Mouse (Mus musculus): ENCODE measurements around the gene Draxin. TPM values are rescaled to one million over a fixed set of nuclear protein-coding genes. Genes with fewer than 3 reads are reported as not detected.
"Not testable (repeated sequence)": the region's sequence is repeated elsewhere in the genome, so short reads cannot be mapped to it uniquely, and the experiment has no call there.

The Draxin gene
- under 1 TPM; 0.43 to 0.47 TPM for total RNA-seq (2021)

DNA sequence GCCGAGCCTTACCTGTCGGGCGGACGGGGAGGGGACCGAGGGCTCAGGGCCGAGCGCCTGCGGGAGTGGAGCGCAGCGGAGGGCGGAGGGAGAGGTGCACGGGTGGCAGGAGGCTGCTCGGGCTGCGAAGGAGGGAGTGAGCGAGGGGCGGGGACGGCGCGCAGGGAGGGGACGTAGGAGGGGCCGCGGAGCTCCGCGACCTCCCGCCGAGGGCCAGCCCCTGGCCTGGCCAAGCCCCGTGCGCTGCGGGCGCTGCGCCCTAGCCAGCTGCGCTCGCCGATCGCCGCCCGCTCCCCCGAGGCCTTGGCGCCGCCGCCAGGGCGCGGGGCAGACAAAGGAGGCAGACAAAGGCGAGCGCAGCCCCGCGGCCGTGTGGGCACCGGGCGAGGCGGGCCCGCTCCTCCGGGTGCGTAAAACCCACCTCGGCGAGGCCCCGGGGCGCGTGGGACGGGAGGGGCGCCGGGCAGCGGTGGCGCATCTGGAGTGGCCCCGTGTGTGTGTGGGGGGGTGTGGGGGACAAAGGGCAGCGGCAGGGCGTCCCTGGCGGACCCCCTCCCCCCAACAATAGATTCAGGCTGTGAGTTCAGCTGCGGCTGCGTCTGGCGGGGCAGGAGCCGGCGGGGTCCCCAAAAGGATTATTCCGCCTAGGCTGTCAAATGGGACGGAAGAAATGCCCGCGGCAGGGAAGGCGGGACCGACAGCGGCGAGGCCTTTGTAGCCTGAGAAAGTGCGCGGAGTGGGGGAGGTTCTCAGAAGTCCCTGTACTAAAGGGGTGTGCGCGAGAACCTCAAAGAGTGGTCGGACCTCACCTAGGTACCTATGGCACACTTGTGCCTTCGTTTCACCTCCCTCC is at the start of gene Draxin:
Gene Draxin, minus strand, starts transcription at position 138 of the 853 bp plus-strand sequence.
- intact Hi-C loops (cut with DNase I) = no loop called here
- DNase-seq (ENCODE audit: low spot score in 2 of 2) = no peak

GRCm38 (mm10) chr4:148177716-148178115 is 47.2 kb upstream of the Draxin start:
- intact Hi-C loops (cut with DNase I) = no loop called here
- DNase-seq (ENCODE audit: low spot score in 2 of 2) = no peak

GRCm38 (mm10) chr4:148176603-148177002 is 46.1 kb upstream of the Draxin start:
- intact Hi-C loops (cut with DNase I) = not testable (repeated sequence)

GRCm38 (mm10) chr4:148174495-148174862 is 44.0 kb upstream of the Draxin start:
- intact Hi-C loops (cut with DNase I) = loop anchor here (2.0 to 5.0 kb wide), 2 partner anchors 43 to 112 kb away; partner anchors contain the start of gene Disp3
- DNase-seq (ENCODE audit: low spot score in 2 of 2) = no peak

More at GRCm38 (mm10) chr4:148176603-148177002, 46.1 kb upstream of the Draxin start:
- not testable (repeated sequence) for DNase-seq (ENCODE audit: low spot score in 2 of 2)

DNA sequence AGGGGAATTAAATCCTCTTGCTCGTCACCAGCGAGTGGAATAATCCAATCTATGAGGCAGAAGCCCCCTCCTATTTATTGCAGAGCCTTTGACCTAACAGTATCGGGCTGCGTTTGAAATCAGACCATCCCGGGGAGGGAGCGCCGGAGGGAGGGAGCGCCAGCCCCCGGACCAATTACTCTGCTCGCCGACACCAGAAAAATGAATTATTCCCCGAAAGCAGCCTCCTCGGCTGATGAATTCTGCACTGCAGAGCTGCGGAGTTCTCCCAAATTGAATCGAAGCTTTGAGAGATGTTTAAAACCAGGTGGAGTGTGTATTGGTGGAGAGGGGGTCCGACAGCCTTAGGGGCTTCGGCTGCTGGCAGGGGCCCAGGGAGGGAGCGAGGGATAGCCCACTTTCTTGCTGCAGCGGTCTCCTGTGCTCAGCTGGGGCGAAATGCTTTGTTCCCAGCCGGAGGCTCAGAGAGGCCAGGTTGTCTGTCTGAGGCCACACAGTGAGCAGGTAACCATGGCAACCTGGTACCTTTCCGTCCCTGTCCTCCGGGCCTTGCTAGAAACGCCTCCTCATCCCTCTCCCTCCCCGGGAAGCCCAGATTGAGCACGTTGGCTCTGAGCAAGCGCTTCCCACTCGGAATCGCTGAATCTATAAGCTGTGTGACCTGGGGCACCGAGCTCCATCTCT is 43.5 kb upstream of the Draxin start:
- DNase-seq (ENCODE audit: low spot score in 2 of 2) = peak; percentile 61 to 77
- intact Hi-C loops (cut with DNase I) = loop anchor here (2.0 to 5.0 kb wide), 2 partner anchors 43 to 113 kb away; partner anchors contain the start of gene Disp3

- intact Hi-C loops (cut with DNase I) = loop anchor here (2.0 to 5.0 kb wide), 2 partner anchors 46 to 258 kb away; no protein-coding TSS in a partner anchor
- DNase-seq (ENCODE audit: low spot score in 2 of 2) = no peak
Observed at GRCm38 (mm10) chr4:148171261-148171660, 40.8 kb upstream of the Draxin start.

DNA sequence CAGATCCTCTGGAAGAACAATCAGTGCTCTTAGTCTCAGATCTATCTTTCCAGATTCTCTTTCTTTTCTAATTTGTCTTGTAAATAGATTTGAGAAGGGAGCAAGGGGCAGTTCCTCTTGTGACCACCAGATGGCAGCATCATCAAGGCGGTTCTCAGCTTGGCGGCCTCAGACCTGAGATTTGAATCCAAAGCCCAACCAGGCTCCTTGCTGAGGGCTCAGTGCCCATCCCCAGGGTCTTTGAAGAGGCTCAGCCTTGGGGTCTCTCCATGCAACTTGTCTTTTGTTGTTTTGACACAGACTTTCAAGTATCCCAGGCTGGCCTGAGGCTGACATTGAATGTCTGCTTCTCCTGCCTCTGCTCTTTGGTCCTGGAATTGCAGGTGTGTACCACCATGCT is 40.3 kb upstream of the Draxin start:
- DNase-seq (ENCODE audit: low spot score in 2 of 2) = peak; percentile 49 to 57
- intact Hi-C loops (cut with DNase I) = loop anchor here (2.0 to 5.0 kb wide), 2 partner anchors 46 to 258 kb away; no protein-coding TSS in a partner anchor

DNA sequence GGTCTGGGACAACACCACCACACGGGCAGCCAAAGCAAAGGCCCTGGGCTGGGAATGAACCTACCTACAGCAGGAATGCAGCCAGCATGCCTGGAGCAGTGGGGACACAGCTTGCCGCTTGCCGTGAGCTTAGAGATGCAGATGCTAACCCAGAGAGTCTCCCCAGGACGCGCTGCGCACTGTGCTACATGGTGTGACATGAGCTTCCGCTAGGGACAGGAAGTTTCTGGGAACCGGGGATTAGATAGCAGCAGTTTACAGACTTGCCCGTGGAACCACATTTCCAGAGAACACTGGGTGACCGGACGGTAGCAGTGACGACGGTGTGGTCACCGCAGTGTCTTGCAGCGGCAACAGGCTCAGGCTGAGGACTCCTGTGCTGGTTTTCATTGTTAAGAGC is 39.1 kb upstream of the Draxin start:
- intact Hi-C loops (cut with DNase I) = no loop called here
- DNase-seq (ENCODE audit: low spot score in 2 of 2) = no peak

- intact Hi-C loops (cut with DNase I) = no loop called here
- DNase-seq (ENCODE audit: low spot score in 2 of 2) = no peak
Observed at GRCm38 (mm10) chr4:148168287-148168686, 37.8 kb upstream of the Draxin start.

DNA sequence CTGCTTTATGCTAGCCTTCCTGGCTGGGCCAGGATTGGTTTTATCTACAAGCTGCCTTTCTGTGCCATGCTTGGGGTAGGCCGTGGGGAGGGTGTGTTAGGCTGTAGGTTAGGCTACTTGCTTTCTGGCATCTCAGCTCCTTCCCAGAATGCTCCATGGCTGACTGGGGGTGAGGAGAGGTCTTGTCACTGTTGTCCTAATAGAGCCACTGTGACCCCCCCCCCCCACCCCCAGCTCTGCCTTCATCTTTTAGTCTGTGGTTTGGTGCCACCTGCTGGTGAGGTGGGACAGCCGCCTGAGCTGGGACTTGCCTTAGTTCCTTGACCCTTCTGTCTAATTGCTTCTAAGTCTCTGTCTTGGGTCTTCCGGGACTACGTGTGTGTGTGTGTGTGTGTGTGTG is 36.5 kb upstream of the Draxin start:
- DNase-seq (ENCODE audit: low spot score in 2 of 2) = peak; percentile 45 to 64
- intact Hi-C loops (cut with DNase I) = no loop called here

GRCm38 (mm10) chr4:148166431-148166830 is 35.9 kb upstream of the Draxin start:
- peak; percentile 66 to 73 for DNase-seq (ENCODE audit: low spot score in 2 of 2)
- intact Hi-C loops (cut with DNase I) = no loop called here

GRCm38 (mm10) chr4:148165551-148165950 is 35.1 kb upstream of the Draxin start:
- intact Hi-C loops (cut with DNase I) = loop anchor here (2.0 kb wide), 1 partner anchor 51 kb away; no protein-coding TSS in a partner anchor
- no peak for DNase-seq (ENCODE audit: low spot score in 2 of 2)

- no peak for DNase-seq (ENCODE audit: low spot score in 2 of 2)
- intact Hi-C loops (cut with DNase I) = loop anchor here (2.0 kb wide), 1 partner anchor 50 kb away; no protein-coding TSS in a partner anchor
Observed at GRCm38 (mm10) chr4:148164461-148164860, 34.0 kb upstream of the Draxin start.

DNA sequence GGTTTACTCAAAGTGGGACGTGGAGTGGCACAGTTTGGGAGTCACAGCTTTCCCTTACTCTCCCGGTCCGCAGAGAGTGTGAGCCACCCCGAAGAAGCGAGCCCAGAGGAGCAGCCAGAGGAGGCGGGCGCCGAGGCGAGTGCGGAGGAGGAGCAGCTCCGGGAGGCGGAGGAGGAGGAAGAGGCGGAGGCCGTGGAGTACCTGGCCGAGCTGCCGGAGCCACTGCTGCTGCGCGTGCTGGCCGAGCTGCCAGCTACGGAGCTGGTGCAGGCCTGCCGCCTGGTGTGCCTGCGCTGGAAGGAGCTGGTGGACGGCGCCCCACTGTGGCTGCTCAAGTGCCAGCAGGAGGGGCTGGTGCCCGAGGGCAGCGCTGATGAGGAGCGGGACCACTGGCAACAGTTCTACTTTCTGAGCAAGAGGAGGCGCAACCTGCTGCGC is 33.5 kb upstream of the Draxin start:
- DNase-seq (ENCODE audit: low spot score in 2 of 2) = peak; percentile 80 to 82
- intact Hi-C loops (cut with DNase I) = loop anchor here (2.0 kb wide), 1 partner anchor 49 kb away; no protein-coding TSS in a partner anchor

DNA sequence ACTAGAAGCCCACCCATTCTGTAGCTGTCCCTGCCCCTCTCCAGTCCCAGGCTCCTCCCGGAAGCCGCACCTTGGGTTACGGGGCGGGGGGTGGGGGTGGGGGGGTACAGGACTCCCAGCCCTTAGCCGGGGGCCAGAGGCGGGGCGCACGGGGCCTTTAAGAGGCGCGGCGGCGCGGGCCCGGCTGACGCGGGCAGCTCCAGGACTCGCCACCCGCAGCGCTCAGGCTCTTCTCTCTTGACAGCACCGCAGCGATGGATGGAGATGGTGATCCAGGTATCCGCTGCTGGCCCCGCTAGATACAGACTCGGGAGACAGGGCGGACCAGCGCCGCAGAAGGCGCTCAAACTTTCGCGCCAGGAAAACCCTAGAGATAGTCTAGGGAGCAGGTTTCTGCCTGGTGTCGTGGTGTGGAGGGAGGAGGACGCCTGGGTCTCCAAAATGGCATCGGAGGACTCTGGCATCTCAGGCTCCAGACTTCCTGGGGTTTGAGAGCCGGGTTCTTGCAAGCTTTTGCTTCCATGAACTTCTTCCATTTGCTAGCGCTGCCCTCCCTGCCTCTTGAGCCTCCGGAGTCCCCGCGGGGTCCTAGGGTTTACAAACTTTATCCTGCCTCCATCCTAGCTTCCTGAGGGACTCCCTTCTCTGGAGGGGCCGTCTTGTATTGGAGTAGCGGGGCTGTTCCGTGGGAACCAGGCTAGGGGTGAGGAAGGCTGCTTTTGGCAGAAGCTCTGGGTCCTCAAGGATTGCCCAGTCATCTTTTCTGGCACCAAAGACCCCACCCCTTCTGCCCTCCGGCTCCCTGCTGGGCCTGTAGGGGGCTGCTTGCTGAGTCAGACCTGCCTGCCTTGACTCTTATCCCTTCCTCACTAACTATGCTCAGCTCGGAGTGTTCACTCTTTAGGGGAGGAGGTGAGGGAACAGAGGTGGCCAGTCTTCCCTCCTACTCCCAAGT is 30.2 kb upstream of the Draxin start, which contains the start of the genes Fbxo44 and Fbxo2:
Gene Fbxo44, minus strand, starts transcription at position 47 of the 955 bp plus-strand sequence.
Gene Fbxo2, plus strand, starts transcription at position 186 of the 955 bp plus-strand sequence.
- peak; percentile 69 to 72 for DNase-seq (ENCODE audit: low spot score in 2 of 2)
- intact Hi-C loops (cut with DNase I) = no loop called here

DNA sequence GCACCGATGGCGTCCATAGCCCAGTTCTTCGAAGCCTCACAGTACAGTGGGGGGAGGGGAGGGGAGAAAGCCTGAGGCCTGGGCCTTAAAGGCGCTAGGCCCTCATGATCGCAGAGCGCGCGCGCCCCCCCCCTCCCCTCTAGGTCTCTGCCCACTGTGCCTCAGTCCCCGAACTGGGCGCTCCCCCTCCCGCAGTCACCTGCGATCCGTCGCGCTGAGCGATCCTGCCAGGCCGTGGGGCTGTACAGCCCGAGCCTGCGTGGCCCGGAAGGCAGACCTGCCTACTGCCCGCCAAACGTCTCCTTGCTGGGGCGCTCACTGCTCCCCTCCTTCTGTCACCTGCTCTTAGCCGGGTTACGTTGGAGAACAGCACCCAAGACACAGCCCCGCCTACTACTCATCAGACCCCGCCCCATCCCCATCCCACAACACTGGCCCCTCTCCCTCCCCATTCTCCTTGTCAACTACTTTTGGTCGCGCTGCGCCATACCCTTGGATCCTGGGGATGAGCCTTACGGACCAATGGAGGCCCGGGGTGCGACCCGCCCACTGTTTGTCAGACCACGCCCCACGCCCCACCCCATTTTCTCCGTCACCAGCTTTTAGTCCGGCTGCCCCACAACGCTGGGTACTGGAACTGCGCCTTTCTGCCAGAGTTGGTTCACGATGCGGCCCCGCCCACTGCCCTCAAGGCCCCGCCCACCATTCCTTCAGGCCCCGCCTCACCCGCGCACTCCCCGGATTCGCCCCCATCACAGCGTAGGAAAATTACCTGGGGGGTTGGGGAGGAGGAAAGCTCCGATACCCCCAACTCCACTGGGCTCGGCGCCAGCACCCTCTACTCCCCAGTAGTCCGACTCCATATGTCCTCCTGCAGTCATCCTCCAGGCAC is 29.3 kb upstream of the Draxin start:
- DNase-seq (ENCODE audit: low spot score in 2 of 2) = peak; percentile 97 to 98
- intact Hi-C loops (cut with DNase I) = no loop called here

GRCm38 (mm10) chr4:148158436-148159348 is 28.2 kb upstream of the Draxin start:
- intact Hi-C loops (cut with DNase I) = no loop called here
- DNase-seq (ENCODE audit: low spot score in 2 of 2) = peak; percentile 52 to 54

Data from left cerebral cortex, postnatal 36 days (tissue).